Mouse (Mus musculus): Measurements from ENCODE around the gene Olfr996. TPM values are rescaled to one million over a fixed set of nuclear protein-coding genes. Genes with fewer than 3 reads are reported as not detected.
"Not testable (repeated sequence)": the region's sequence is repeated elsewhere in the genome, so short reads cannot be mapped to it uniquely, and the experiment has no call there.

The Olfr996 gene
- total RNA-seq (2014; rRNA removed) (not detected in 2 replicates), polyA plus RNA-seq (2012; rRNA removed) (not detected in 2 replicates)

GRCm38 (mm10) chr2:85578915-85579314 lies at the start of gene Olfr996:
Gene Olfr996, plus strand, starts transcription at chr2:85579215.
- no peak for DNase-seq (ENCODE audit: extremely low read depth, low read depth, low spot score)
- H3K9ac ChIP-seq (ENCODE audit: low read depth, low read length), result no peak within 1 kb of the TSS
- no peaks in the 10 kb centered on the region for H3K79me2 ChIP-seq (ENCODE audit: control insufficient read depth, insufficient read depth, low read length)
- H3K4me3 ChIP-seq (ENCODE audit: insufficient read depth, low read depth, low read length), result no peak within 1 kb of the TSS
- H3K27ac ChIP-seq (replicated peaks; ENCODE audit: insufficient read depth, low read depth, low read length), result no peak within 1 kb of the TSS
- no peaks in the 10 kb centered on the region for H3K27me3 ChIP-seq (ENCODE audit: control insufficient read depth, insufficient read depth, low read length)
- H3K4me1 ChIP-seq (ENCODE audit: control insufficient read depth, insufficient read depth, low read length), result no peaks in the 10 kb centered on the region
- no peaks in the 10 kb centered on the region for H3K36me3 ChIP-seq (ENCODE audit: control insufficient read depth, insufficient read depth, low read length)
- TF ChIP-seq CTCF (IDR thresholded peaks at IDR 0.05; ENCODE audit: low read depth, low read length) (no peak), POLR2A (IDR thresholded peaks at IDR 0.05; ENCODE audit: extremely low read depth, insufficient read depth, low read length) (no peak)

GRCm38 (mm10) chr2:85532082-85532778 lies 46.8 kb upstream of the Olfr996 start:
- Histone ChIP-seq H3K36me3 (ENCODE audit: control insufficient read depth, insufficient read depth, low read length) (no peaks in the 10 kb centered on the region), H3K79me2 (ENCODE audit: control insufficient read depth, insufficient read depth, low read length) (no peaks in the 10 kb centered on the region), H3K27me3 (ENCODE audit: control insufficient read depth, insufficient read depth, low read length) (no peaks in the 10 kb centered on the region), H3K9ac (ENCODE audit: low read depth, low read length) (no peak overlapping the region), H3K4me1 (ENCODE audit: control insufficient read depth, insufficient read depth, low read length) (no peaks in the 10 kb centered on the region), H3K27ac (replicated peaks; ENCODE audit: insufficient read depth, low read depth, low read length) (no peak overlapping the region), H3K4me3 (ENCODE audit: insufficient read depth, low read depth, low read length) (no peak overlapping the region)
- WGBS, result 89% methylated on average over 2 of the region's 2 CpGs
- no peak for TF ChIP-seq CTCF (IDR thresholded peaks at IDR 0.05; ENCODE audit: low read depth, low read length)
- no peak for TF ChIP-seq POLR2A (IDR thresholded peaks at IDR 0.05; ENCODE audit: extremely low read depth, insufficient read depth, low read length)
- no peak for DNase-seq (ENCODE audit: extremely low read depth, low read depth, low spot score)

GRCm38 (mm10) chr2:85533934-85534333 lies 45.1 kb upstream of the Olfr996 start:
- no peaks in the 10 kb centered on the region for H3K79me2 ChIP-seq (ENCODE audit: control insufficient read depth, insufficient read depth, low read length)
- no peak for DNase-seq (ENCODE audit: extremely low read depth, low read depth, low spot score)
- H3K4me3 ChIP-seq (ENCODE audit: insufficient read depth, low read depth, low read length), result no peak overlapping the region
- no peaks in the 10 kb centered on the region for H3K36me3 ChIP-seq (ENCODE audit: control insufficient read depth, insufficient read depth, low read length)
- H3K4me1 ChIP-seq (ENCODE audit: control insufficient read depth, insufficient read depth, low read length), result no peaks in the 10 kb centered on the region
- H3K9ac ChIP-seq (ENCODE audit: low read depth, low read length), result no peak overlapping the region
- H3K27ac ChIP-seq (replicated peaks; ENCODE audit: insufficient read depth, low read depth, low read length), result no peak overlapping the region
- 76% methylated on average over 1 of the region's 1 CpGs for WGBS
- H3K27me3 ChIP-seq (ENCODE audit: control insufficient read depth, insufficient read depth, low read length), result no peaks in the 10 kb centered on the region; the same call in 1 of the 2 replicates
- TF ChIP-seq CTCF (IDR thresholded peaks at IDR 0.05; ENCODE audit: low read depth, low read length), result no peak
- TF ChIP-seq POLR2A (IDR thresholded peaks at IDR 0.05; ENCODE audit: extremely low read depth, insufficient read depth, low read length), result no peak

- H3K79me2 ChIP-seq (ENCODE audit: control insufficient read depth, insufficient read depth, low read length), result no peaks in the 10 kb centered on the region
- no peak for DNase-seq (ENCODE audit: extremely low read depth, low read depth, low spot score)
- no peaks in the 10 kb centered on the region for H3K27me3 ChIP-seq (ENCODE audit: control insufficient read depth, insufficient read depth, low read length)
- no peak overlapping the region for H3K9ac ChIP-seq (ENCODE audit: low read depth, low read length)
- no peaks in the 10 kb centered on the region for H3K4me1 ChIP-seq (ENCODE audit: control insufficient read depth, insufficient read depth, low read length)
- no peaks in the 10 kb centered on the region for H3K36me3 ChIP-seq (ENCODE audit: control insufficient read depth, insufficient read depth, low read length)
- H3K4me3 ChIP-seq (ENCODE audit: insufficient read depth, low read depth, low read length), result no peak overlapping the region
- TF ChIP-seq POLR2A (IDR thresholded peaks at IDR 0.05; ENCODE audit: extremely low read depth, insufficient read depth, low read length), result no peak
- no peak for TF ChIP-seq CTCF (IDR thresholded peaks at IDR 0.05; ENCODE audit: low read depth, low read length)
- no peak overlapping the region for H3K27ac ChIP-seq (replicated peaks; ENCODE audit: insufficient read depth, low read depth, low read length)
- WGBS, result 67% methylated on average over 1 of the region's 1 CpGs
These were observed 24.2 kb upstream of the Olfr996 start for GRCm38 (mm10) chr2:85554806-85555205.

- Histone ChIP-seq H3K36me3 (ENCODE audit: control insufficient read depth, insufficient read depth, low read length) (no peaks in the 10 kb centered on the region), H3K79me2 (ENCODE audit: control insufficient read depth, insufficient read depth, low read length) (no peaks in the 10 kb centered on the region), H3K27me3 (ENCODE audit: control insufficient read depth, insufficient read depth, low read length) (no peaks in the 10 kb centered on the region), H3K4me3 (ENCODE audit: insufficient read depth, low read depth, low read length) (no peak overlapping the region), H3K27ac (replicated peaks; ENCODE audit: insufficient read depth, low read depth, low read length) (no peak overlapping the region), H3K9ac (ENCODE audit: low read depth, low read length) (no peak overlapping the region), H3K4me1 (ENCODE audit: control insufficient read depth, insufficient read depth, low read length) (no peaks in the 10 kb centered on the region)
- TF ChIP-seq CTCF (IDR thresholded peaks at IDR 0.05; ENCODE audit: low read depth, low read length) (no peak), POLR2A (IDR thresholded peaks at IDR 0.05; ENCODE audit: extremely low read depth, insufficient read depth, low read length) (no peak)
- WGBS, result 43% methylated on average over 4 of the region's 4 CpGs
- DNase-seq (ENCODE audit: extremely low read depth, low read depth, low spot score), result no peak
These were observed 18.8 kb upstream of the Olfr996 start for GRCm38 (mm10) chr2:85560226-85560625.

GRCm38 (mm10) chr2:85561187-85561586 lies 17.8 kb upstream of the Olfr996 start:
- WGBS, result 28% methylated on average over 4 of the region's 4 CpGs
- H3K4me3 ChIP-seq (ENCODE audit: insufficient read depth, low read depth, low read length), result no peak overlapping the region
- H3K36me3 ChIP-seq (ENCODE audit: control insufficient read depth, insufficient read depth, low read length), result no peaks in the 10 kb centered on the region
- H3K27me3 ChIP-seq (ENCODE audit: control insufficient read depth, insufficient read depth, low read length), result no peaks in the 10 kb centered on the region
- TF ChIP-seq POLR2A (IDR thresholded peaks at IDR 0.05; ENCODE audit: extremely low read depth, insufficient read depth, low read length) (no peak), CTCF (IDR thresholded peaks at IDR 0.05; ENCODE audit: low read depth, low read length) (peak; percentile 61)
- H3K4me1 ChIP-seq (ENCODE audit: control insufficient read depth, insufficient read depth, low read length), result no peaks in the 10 kb centered on the region
- H3K9ac ChIP-seq (ENCODE audit: low read depth, low read length), result no peak overlapping the region
- DNase-seq (ENCODE audit: extremely low read depth, low read depth, low spot score), result peak; percentile 40
- no peaks in the 10 kb centered on the region for H3K79me2 ChIP-seq (ENCODE audit: control insufficient read depth, insufficient read depth, low read length)
- no peak overlapping the region for H3K27ac ChIP-seq (replicated peaks; ENCODE audit: insufficient read depth, low read depth, low read length)

- H3K79me2 ChIP-seq (ENCODE audit: control insufficient read depth, insufficient read depth, low read length); H3K4me3 ChIP-seq (ENCODE audit: insufficient read depth, low read depth, low read length); DNase-seq (ENCODE audit: extremely low read depth, low read depth, low spot score); H3K27me3 ChIP-seq (ENCODE audit: control insufficient read depth, insufficient read depth, low read length); H3K36me3 ChIP-seq (ENCODE audit: control insufficient read depth, insufficient read depth, low read length); H3K9ac ChIP-seq (ENCODE audit: low read depth, low read length); H3K27ac ChIP-seq (replicated peaks; ENCODE audit: insufficient read depth, low read depth, low read length); H3K4me1 ChIP-seq (ENCODE audit: control insufficient read depth, insufficient read depth, low read length): not testable (repeated sequence)
- 85% methylated on average over 2 of the region's 2 CpGs for WGBS
These were observed 9.6 kb downstream of the Olfr996 start, which contains the start of gene Olfr998 for GRCm38 (mm10) chr2:85588648-85589047. Gene Olfr998, plus strand, starts transcription at chr2:85588948.

Data from liver, adult 2 months (tissue).